Mouse (Mus musculus) myocyte (in vitro differentiated cells): ENCODE measurements around the gene Phkg1.

Experiments used
- E2F4 ChIP-seq: IDR thresholded peaks from one replicate; pipeline ENCODE4 v1.6.1; 2011; ENCODE audit warnings: mild to moderate bottlenecking, control low read depth, moderate library complexity; ENCODE audit not compliant: insufficient read depth
- MAX ChIP-seq: IDR thresholded peaks from one replicate; pipeline ENCODE4 v1.6.1; 2011; ENCODE audit warnings: low read depth, mild to moderate bottlenecking, control low read depth
- MYOD1 ChIP-seq, 3 experiments: IDR thresholded peaks; one replicate each; pipeline ENCODE4 v1.6.1; 2011; ENCODE audit warnings: control low read depth in 2 of 3, low read depth in 2 of 3, mild to moderate bottlenecking in 2 of 3, moderate library complexity in 1 of 3; ENCODE audit not compliant: insufficient read length in 2 of 3, control insufficient read depth in 1 of 3
- POLR2A ChIP-seq: IDR thresholded peaks from one replicate; pipeline ENCODE4 v1.6.1; 2011; ENCODE audit warnings: low read depth, mild to moderate bottlenecking, control low read depth, moderate library complexity; ENCODE audit not compliant: insufficient read length
- POLR2AphosphoS2 ChIP-seq: IDR thresholded peaks from one replicate; pipeline ENCODE4 v1.6.1; 2011; ENCODE audit warnings: low read depth, control low read depth; ENCODE audit not compliant: insufficient read length
- TCF12 ChIP-seq: IDR thresholded peaks from one replicate; pipeline ENCODE4 v1.6.1; 2011; ENCODE audit warnings: mild to moderate bottlenecking, control low read depth; ENCODE audit not compliant: poor library complexity, insufficient read depth, severe bottlenecking
- TCF3 ChIP-seq: IDR thresholded peaks from one replicate; pipeline ENCODE4 v1.6.1; 2011; ENCODE audit warnings: low read depth, control low read depth; ENCODE audit not compliant: insufficient read length
- USF1 ChIP-seq: IDR thresholded peaks from one replicate; pipeline ENCODE4 v1.6.1; 2011; ENCODE audit warnings: low read depth, mild to moderate bottlenecking, control low read depth, moderate library complexity

DNA sequence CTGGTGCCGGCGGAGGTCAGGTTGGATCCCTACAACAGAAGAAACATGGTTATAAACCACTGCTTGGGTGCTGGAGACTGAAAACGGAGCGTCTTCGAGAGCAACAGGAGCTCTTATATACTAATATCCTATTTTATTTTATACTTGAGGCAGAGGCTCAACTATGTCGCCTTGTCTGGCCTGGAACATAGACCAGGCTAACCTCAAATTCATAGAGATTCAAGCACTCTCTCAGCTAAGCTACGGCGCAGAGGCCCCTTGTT is 50.9 kb downstream of the Phkg1 start:
- TF ChIP-seq POLR2AphosphoS2: no peak
- no peak for TF ChIP-seq MAX
- TF ChIP-seq POLR2A: no peak
- no peak for TF ChIP-seq TCF12
- no peak for TF ChIP-seq USF1
- no peak for TF ChIP-seq MYOD1 (IDR thresholded peaks at IDR 0.05; ENCODE audit: control insufficient read depth in 1 of 3, insufficient read length in 2 of 3, low read depth in 2 of 3)
- TF ChIP-seq E2F4: no peak
- no peak for TF ChIP-seq TCF3
